Mouse (Mus musculus) forebrain, embryonic 14.5 days (tissue): ENCODE measurements around the gene Vegfa. TPM values are rescaled to one million over a fixed set of nuclear protein-coding genes. Genes with fewer than 3 reads are reported as not detected.

Experiments used
- ATAC-seq: fragments of 200-750 bp; cut with Nextera tagmentation; 2 replicates; pipeline ENCODE4 v1.8.0; 2017; ENCODE audit warnings: mild to moderate bottlenecking, moderate library complexity
- DNase-seq: peaks from one replicate; pipeline ENCODE4 v3.0.0-alpha.2; 2015; ENCODE audit warnings: low spot score
- H3K27ac ChIP-seq: fragments of 300-500 bp; sonication (generic); 2 replicates; pipeline ENCODE4 v1.5.1; 2014; ENCODE audit warnings: low read depth, mild to moderate bottlenecking, control low read depth, low read length, moderate library complexity
- H3K27me3 ChIP-seq: fragments of 300-500 bp; sonication (generic); replicated peaks from 2 replicates; pipeline ENCODE4 v1.6.1; 2014; ENCODE audit warnings: low read length, control low read depth, mixed read lengths; ENCODE audit not compliant: control insufficient read depth, insufficient read depth
- H3K36me3 ChIP-seq: fragments of 300-500 bp; sonication (generic); 2 replicates; pipeline ENCODE4 v1.6.1; 2014; ENCODE audit warnings: low read length, control low read depth; ENCODE audit not compliant: control insufficient read depth, insufficient read depth
- H3K4me1 ChIP-seq: fragments of 300-500 bp; sonication (generic); 2 replicates; pipeline ENCODE4 v1.6.1; 2014; ENCODE audit warnings: antibody characterized with exemption, low read length, control low read depth; ENCODE audit not compliant: control insufficient read depth, insufficient read depth
- H3K4me2 ChIP-seq: fragments of 300-500 bp; sonication (generic); 2 replicates; pipeline ENCODE4 v1.6.1; 2014; ENCODE audit warnings: mild to moderate bottlenecking, control low read depth, low read length
- H3K4me3 ChIP-seq: fragments of 300-500 bp; sonication (generic); 2 replicates; pipeline ENCODE4 v1.5.1; 2014; ENCODE audit warnings: low read depth, low read length, control low read depth
- H3K9ac ChIP-seq: fragments of 300-500 bp; sonication (generic); 2 replicates; pipeline ENCODE4 v1.6.1; 2014; ENCODE audit warnings: mild to moderate bottlenecking, low read length, control low read depth, moderate library complexity
- H3K9me3 ChIP-seq: fragments of 300-500 bp; sonication (generic); replicated peaks from 2 replicates; pipeline ENCODE4 v1.6.1; 2016; ENCODE audit warnings: low read length, control low read depth, mixed read lengths; ENCODE audit not compliant: control insufficient read depth
- WGBS: fragments of 180-500 bp; shearing (Covaris S2); extraction: QIAGEN DNeasy Blood & Tissue Kit; methylation state at CpG from one replicate; pipeline ENCODE4 v1.1.7; 2014; 5-methylcytosine and 5-hydroxymethylcytosine counted together
- polyA plus RNA-seq: library from polyadenylated mRNA; unstranded; fragments of >200 nt; fragmentation: Nextera tagmentation; extraction: Ambion mirVana; gene quantifications from 2 replicates; pipeline ENCODE4 v1.2.1, GENCODE M21; 2014

Vegfa gene
- 2.3 and 2.6 TPM in 2 replicates for polyA plus RNA-seq

DNA sequence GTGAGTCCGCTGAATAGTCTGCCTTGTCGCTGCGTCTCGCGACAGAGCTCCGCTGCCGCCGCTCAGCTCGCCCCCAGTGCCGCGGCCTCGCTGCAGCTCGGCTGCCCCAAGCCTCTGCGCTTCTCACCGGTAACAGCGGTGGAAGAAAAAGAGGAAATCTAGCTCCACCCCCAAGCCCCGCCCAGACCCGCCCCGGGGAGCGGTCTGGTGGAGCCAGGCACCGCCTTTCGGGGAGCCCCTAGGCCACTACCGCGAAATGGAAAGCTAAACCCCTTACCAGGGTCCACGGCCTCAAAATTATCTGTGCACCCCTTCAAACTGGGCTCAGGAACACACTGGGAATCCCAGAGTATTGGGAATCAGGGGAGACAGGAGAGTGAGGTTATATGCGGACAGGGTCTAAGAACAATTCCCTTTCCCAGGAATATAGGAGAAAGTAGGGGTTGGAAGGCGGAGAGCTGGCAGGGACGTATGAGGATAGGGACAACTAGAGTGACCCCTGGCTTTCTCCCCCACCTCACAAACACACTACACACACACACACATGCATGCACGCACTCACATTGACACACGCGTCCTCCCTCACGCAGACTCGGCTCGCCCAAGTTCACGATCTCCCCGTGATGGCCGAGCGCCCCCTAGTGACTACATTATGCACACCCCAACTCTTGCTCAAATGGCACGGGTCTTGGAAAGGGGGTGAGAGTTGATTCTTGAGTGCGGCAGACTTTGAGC lies at the start of gene Vegfa:
TSS of gene Vegfa (minus strand) at position 113 of the 735 bp plus-strand sequence.
- DNase-seq, result peak; percentile 95
- no peaks in the 10 kb centered on the region for H3K36me3 ChIP-seq
- peaks cover 23% of the 10 kb centered on the region for H3K4me1 ChIP-seq
- ATAC-seq, result peak; percentile 85
- peak within 1 kb of the TSS; percentile 87 for H3K27ac ChIP-seq
- H3K4me2 ChIP-seq, result peak within 1 kb of the TSS; percentile 90
- WGBS, result under 1% methylated on average over 40 of the region's 40 CpGs
- H3K4me3 ChIP-seq, result peak within 1 kb of the TSS; percentile 89
- H3K9ac ChIP-seq, result peak within 1 kb of the TSS; percentile 91
- H3K27me3 ChIP-seq, result no peaks in the 10 kb centered on the region
- no peaks in the 10 kb centered on the region for H3K9me3 ChIP-seq

- no peaks in the 10 kb centered on the region for H3K9me3 ChIP-seq
- WGBS, result 58% methylated on average over 7 of the region's 7 CpGs
- no peak overlapping the region for H3K9ac ChIP-seq
- H3K4me2 ChIP-seq, result no peak overlapping the region
- DNase-seq (no peak), ATAC-seq (no peak)
- H3K36me3 ChIP-seq, result no peaks in the 10 kb centered on the region
- peaks cover 20% of the 10 kb centered on the region for H3K4me1 ChIP-seq
- no peak overlapping the region for H3K4me3 ChIP-seq
- no peak overlapping the region for H3K27ac ChIP-seq
- no peaks in the 10 kb centered on the region for H3K27me3 ChIP-seq
These were observed 49.5 kb upstream of the Vegfa start for GRCm38 (mm10) chr17:46081657-46082056.

DNA sequence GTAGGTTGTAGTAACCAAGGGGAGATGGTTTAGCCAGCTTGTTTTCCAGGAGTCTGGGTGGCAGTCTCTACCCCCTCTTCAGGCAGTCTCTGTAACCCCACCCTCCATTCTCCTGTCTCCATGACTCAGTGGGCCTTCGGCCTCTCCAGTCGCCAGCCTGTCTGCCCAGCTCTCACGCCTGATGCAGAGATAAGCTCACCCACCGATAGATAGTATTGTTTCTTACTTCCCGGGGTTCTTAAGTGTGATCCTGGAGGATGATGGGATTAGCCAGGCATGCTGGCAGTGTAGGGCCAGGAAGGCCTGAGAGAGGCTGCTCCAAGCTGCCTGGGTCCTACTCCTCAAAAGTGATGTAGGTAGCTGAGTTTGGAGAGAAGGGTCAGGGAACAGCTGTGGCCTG lies 48.9 kb upstream of the Vegfa start:
- ATAC-seq, result no peak
- WGBS, result 33% methylated on average over 5 of the region's 5 CpGs

GRCm38 (mm10) chr17:46080388-46080787 lies 48.2 kb upstream of the Vegfa start:
- H3K9ac ChIP-seq, result no peak overlapping the region
- no peaks in the 10 kb centered on the region for H3K27me3 ChIP-seq
- H3K9me3 ChIP-seq, result no peaks in the 10 kb centered on the region
- peaks cover 20% of the 10 kb centered on the region for H3K4me1 ChIP-seq
- no peak overlapping the region for H3K27ac ChIP-seq
- H3K36me3 ChIP-seq, result no peaks in the 10 kb centered on the region
- no peak overlapping the region for H3K4me3 ChIP-seq
- ATAC-seq (no peak), DNase-seq (no peak)
- no peak overlapping the region for H3K4me2 ChIP-seq
- WGBS, result 24% methylated on average over 7 of the region's 7 CpGs

More for the DNA sequence above, 48.9 kb upstream of the Vegfa start:
- no peak overlapping the region for H3K4me2 ChIP-seq
- no peak overlapping the region for H3K4me3 ChIP-seq
- no peaks in the 10 kb centered on the region for H3K36me3 ChIP-seq
- peaks cover 20% of the 10 kb centered on the region for H3K4me1 ChIP-seq
- DNase-seq, result no peak
- no peak overlapping the region for H3K27ac ChIP-seq
- no peaks in the 10 kb centered on the region for H3K27me3 ChIP-seq
- no peaks in the 10 kb centered on the region for H3K9me3 ChIP-seq
- no peak overlapping the region for H3K9ac ChIP-seq

- no peaks in the 10 kb centered on the region for H3K36me3 ChIP-seq
- no peak overlapping the region for H3K4me3 ChIP-seq
- peaks cover 13% of the 10 kb centered on the region for H3K4me1 ChIP-seq
- no peak overlapping the region for H3K27ac ChIP-seq
- no peak overlapping the region for H3K4me2 ChIP-seq
- ATAC-seq, result no peak
- H3K9me3 ChIP-seq, result no peaks in the 10 kb centered on the region
- no peak overlapping the region for H3K9ac ChIP-seq
- DNase-seq, result no peak
- H3K27me3 ChIP-seq, result no peaks in the 10 kb centered on the region
- 72% methylated on average over 2 of the region's 2 CpGs for WGBS
These were observed 46.9 kb upstream of the Vegfa start for GRCm38 (mm10) chr17:46079037-46079436.

DNA sequence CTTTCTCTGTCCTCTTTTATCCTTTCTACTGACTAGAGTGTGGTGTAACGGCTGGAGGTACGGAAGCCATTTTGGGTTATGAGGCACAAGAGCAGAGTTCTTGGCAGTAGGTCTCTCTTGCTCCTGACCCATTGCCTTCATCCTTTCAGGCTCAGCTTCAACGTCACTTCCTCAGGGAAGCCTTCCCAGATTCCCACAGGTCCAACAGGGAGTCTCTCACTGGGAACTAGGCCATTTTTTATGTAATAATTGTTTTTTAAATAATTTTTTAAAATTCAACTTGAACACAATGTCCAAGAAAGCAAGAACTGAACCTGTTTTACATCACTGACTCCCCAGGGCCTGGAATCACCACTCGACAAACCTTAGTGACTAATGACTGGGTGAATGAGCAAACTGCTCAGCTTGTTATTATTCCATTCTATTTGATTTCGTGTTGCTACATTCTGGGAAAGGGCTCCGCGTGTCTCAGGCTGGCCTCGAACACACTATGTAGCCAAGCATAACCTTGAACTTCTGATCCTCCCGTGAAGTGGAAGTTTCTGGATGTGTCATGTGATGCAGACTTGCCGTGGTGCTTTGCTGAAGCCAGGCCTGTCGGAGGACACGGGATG lies 45.9 kb upstream of the Vegfa start:
- DNase-seq (no peak), ATAC-seq (no peak)
- no peak overlapping the region for H3K4me2 ChIP-seq
- H3K9ac ChIP-seq, result no peak overlapping the region
- H3K36me3 ChIP-seq, result no peaks in the 10 kb centered on the region
- no peaks in the 10 kb centered on the region for H3K9me3 ChIP-seq
- 92% methylated on average over 12 of the region's 12 CpGs for WGBS
- no peak overlapping the region for H3K27ac ChIP-seq
- H3K27me3 ChIP-seq, result no peaks in the 10 kb centered on the region
- H3K4me1 ChIP-seq, result peaks cover 3% of the 10 kb centered on the region
- H3K4me3 ChIP-seq, result no peak overlapping the region

GRCm38 (mm10) chr17:46076260-46076551 lies 44.0 kb upstream of the Vegfa start:
- Histone ChIP-seq H3K4me1 (peaks cover 3% of the 10 kb centered on the region), H3K9me3 (no peaks in the 10 kb centered on the region), H3K27ac (no peak overlapping the region), H3K4me3 (no peak overlapping the region), H3K36me3 (no peaks in the 10 kb centered on the region), H3K4me2 (no peak overlapping the region), H3K27me3 (no peaks in the 10 kb centered on the region), H3K9ac (no peak overlapping the region)
- ATAC-seq (no peak), DNase-seq (no peak)
- 69% methylated on average over 1 of the region's 1 CpGs for WGBS

- no peak overlapping the region for H3K9ac ChIP-seq
- no peaks in the 10 kb centered on the region for H3K9me3 ChIP-seq
- H3K27me3 ChIP-seq, result no peaks in the 10 kb centered on the region
- no peak overlapping the region for H3K4me2 ChIP-seq
- no peak overlapping the region for H3K4me3 ChIP-seq
- H3K27ac ChIP-seq, result no peak overlapping the region
- H3K4me1 ChIP-seq, result peaks cover 3% of the 10 kb centered on the region
- WGBS, result 67% methylated on average over 5 of the region's 5 CpGs
- H3K36me3 ChIP-seq, result no peaks in the 10 kb centered on the region
- ATAC-seq, result no peak
- no peak for DNase-seq
These were observed 43.5 kb upstream of the Vegfa start for GRCm38 (mm10) chr17:46075551-46076259.

GRCm38 (mm10) chr17:46075116-46075485 lies 42.9 kb upstream of the Vegfa start:
- ATAC-seq (no peak), DNase-seq (no peak)
- Histone ChIP-seq H3K4me2 (no peak overlapping the region), H3K27ac (no peak overlapping the region), H3K36me3 (no peaks in the 10 kb centered on the region), H3K9me3 (no peaks in the 10 kb centered on the region), H3K4me1 (no peaks in the 10 kb centered on the region), H3K27me3 (no peaks in the 10 kb centered on the region), H3K4me3 (no peak overlapping the region), H3K9ac (no peak overlapping the region)
- WGBS, result 62% methylated on average over 3 of the region's 3 CpGs
